Mouse (Mus musculus): ENCODE data around the gene Sec14l5. TPM values are rescaled to one million over a fixed set of nuclear protein-coding genes. Genes with fewer than 3 reads are reported as not detected.

Sec14l5 gene
- polyA plus RNA-seq, 2 experiments = 0.01 TPM; not detected in 1

DNA sequence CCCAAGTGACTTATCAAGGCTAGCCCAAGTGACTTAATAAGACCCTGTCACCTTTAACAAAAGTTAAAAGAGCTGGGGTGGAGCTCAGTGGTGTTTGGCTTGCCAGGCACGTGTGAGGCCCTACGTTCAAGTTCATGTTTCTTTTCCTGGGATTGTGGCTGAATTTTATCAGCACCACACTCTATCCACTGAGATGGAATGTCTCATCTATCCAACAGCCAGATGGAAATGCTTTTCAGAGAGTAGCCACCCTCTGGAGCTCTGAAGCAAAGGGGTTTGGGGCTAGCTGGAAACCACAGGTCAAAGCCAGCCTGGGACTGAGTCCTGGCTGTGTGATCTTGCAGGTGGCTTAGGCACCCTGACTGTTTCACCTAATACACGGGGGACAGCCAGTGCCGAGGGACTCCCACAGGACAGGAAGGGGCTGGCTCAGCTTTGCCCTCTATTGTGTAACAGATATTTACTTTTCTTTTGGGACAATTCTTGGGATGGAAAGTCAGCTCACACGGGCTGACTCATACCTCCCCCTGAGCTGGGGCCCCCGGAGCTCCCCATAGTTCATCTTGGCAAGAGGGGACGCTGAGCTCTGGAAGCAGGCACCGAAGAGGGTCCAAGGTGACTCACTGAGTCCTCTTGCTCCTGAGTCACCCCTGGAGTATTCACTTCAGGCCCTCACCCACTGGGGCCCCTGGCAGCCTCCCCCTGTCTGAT is 11.2 kb upstream of the Sec14l5 start:
- Histone ChIP-seq H3K9ac (replicated peaks) (no peak overlapping the region), H3K4me1 (replicated peaks; ENCODE audit: control insufficient read depth in 2 of 2, insufficient read depth in 2 of 2, low read length in 1 of 2) (peaks cover 0 to 4% of the 10 kb centered on the region in 2 experiments; a peak in 1 of 4 replicates), H3K4me2 (ENCODE audit: low read depth) (no peak overlapping the region), H3K9me3 (ENCODE audit: control insufficient read depth, low read length) (no peaks in the 10 kb centered on the region), H3K36me3 (replicated peaks; ENCODE audit: control insufficient read depth, insufficient read depth, low read depth) (no peaks in the 10 kb centered on the region), H3K4me3 (ENCODE audit: insufficient read depth in 1 of 2, low read depth in 2 of 2, low read length in 2 of 2) (no peak overlapping the region), H3K27ac (no peak overlapping the region), H3K27me3 (ENCODE audit: control insufficient read depth, insufficient read depth, low read length) (peaks cover 25% of the 10 kb centered on the region)
- TF ChIP-seq EP300 (IDR thresholded peaks at IDR 0.05; ENCODE audit: low read depth) = no peak
- TF ChIP-seq CTCF (IDR thresholded peaks at IDR 0.05; ENCODE audit: low read depth) = no peak
- ATAC-seq (ENCODE audit: insufficient read depth) (peak; percentile 12; the same call in 1 of the 2 replicates), DNase-seq (ENCODE audit: low read depth in 3 of 3, low spot score in 3 of 3) (no peak)
- WGBS (ENCODE audit: insufficient replicate concordance) = 48% methylated on average over 8 of the region's 8 CpGs

DNA sequence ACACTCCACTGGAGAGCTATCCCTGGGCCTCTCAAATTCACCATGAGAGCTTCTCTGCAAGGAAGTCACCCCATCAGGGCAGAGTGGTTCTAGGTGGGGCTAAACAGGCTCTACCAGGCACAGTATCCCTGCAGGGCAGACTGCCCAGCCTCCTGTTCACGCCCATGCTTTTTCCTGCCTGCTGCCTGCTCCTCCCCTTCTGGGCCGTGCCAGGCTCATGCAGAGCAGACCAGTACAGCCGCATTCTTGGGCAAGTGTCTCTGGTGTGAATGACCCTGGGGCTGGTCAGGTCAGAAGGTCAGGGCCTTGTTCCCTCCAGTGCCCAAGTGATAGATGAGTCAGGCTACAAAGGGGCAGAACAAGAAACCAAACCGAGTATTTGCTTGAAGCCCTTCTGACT is 10.4 kb upstream of the Sec14l5 start:
- WGBS (ENCODE audit: insufficient replicate concordance) = 29% methylated on average over 4 of the region's 4 CpGs
- no peaks in the 10 kb centered on the region for H3K9me3 ChIP-seq (ENCODE audit: control insufficient read depth, low read length)
- H3K9ac ChIP-seq (replicated peaks) = no peak overlapping the region
- H3K4me3 ChIP-seq (ENCODE audit: insufficient read depth in 1 of 2, low read depth in 2 of 2, low read length in 2 of 2) = no peak overlapping the region
- TF ChIP-seq CTCF (IDR thresholded peaks at IDR 0.05; ENCODE audit: low read depth) (no peak), EP300 (IDR thresholded peaks at IDR 0.05; ENCODE audit: low read depth) (no peak)
- no peak overlapping the region for H3K27ac ChIP-seq
- H3K4me2 ChIP-seq (ENCODE audit: low read depth) = no peak overlapping the region
- no peak for DNase-seq (ENCODE audit: low read depth in 3 of 3, low spot score in 3 of 3)
- no peak for ATAC-seq (ENCODE audit: insufficient read depth)
- peaks cover 0 to 4% of the 10 kb centered on the region in 2 experiments; a peak in 1 of 4 replicates for H3K4me1 ChIP-seq (replicated peaks; ENCODE audit: control insufficient read depth in 2 of 2, insufficient read depth in 2 of 2, low read length in 1 of 2)
- peaks cover 17% of the 10 kb centered on the region for H3K27me3 ChIP-seq (ENCODE audit: control insufficient read depth, insufficient read depth, low read length)
- no peaks in the 10 kb centered on the region for H3K36me3 ChIP-seq (replicated peaks; ENCODE audit: control insufficient read depth, insufficient read depth, low read depth)

DNA sequence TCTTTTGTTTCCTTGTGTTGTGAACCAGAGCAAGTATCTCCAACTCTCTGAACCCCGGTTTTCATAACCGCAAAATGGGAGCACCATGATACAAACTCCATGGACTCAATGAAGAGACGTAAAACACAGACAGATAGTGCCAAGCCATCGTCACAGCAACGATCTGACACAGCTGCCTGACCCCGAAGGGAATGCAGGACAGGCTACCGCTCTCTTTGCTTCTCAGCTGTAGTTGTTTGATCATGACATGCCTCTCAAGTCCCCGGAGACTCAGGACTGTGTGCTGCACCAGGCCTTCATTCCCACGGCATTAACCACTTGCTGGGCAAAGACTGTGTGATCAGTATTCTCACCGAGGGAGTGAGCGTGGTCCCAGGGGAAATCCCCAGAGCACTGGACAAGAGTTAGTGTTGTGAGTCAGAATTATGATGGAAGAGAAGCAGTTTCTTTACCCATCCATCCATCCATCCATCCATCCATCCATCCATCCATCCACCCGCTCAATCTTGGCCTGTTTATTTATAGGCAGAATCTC is 9.8 kb upstream of the Sec14l5 start:
- ATAC-seq (ENCODE audit: insufficient read depth) (no peak), DNase-seq (ENCODE audit: low read depth in 3 of 3, low spot score in 3 of 3) (no peak)
- 67% methylated on average over 12 of the region's 12 CpGs for WGBS (ENCODE audit: insufficient replicate concordance)
- no peak overlapping the region for H3K4me3 ChIP-seq (ENCODE audit: insufficient read depth in 1 of 2, low read depth in 2 of 2, low read length in 2 of 2)
- H3K27me3 ChIP-seq (ENCODE audit: control insufficient read depth, insufficient read depth, low read length) = peaks cover 12% of the 10 kb centered on the region
- H3K9ac ChIP-seq (replicated peaks) = no peak overlapping the region
- no peak overlapping the region for H3K27ac ChIP-seq
- H3K4me2 ChIP-seq (ENCODE audit: low read depth) = no peak overlapping the region
- peaks cover 0 to 4% of the 10 kb centered on the region in 2 experiments; a peak in 1 of 4 replicates for H3K4me1 ChIP-seq (replicated peaks; ENCODE audit: control insufficient read depth in 2 of 2, insufficient read depth in 2 of 2, low read length in 1 of 2)
- H3K36me3 ChIP-seq (replicated peaks; ENCODE audit: control insufficient read depth, insufficient read depth, low read depth) = no peaks in the 10 kb centered on the region
- TF ChIP-seq EP300 (IDR thresholded peaks at IDR 0.05; ENCODE audit: low read depth) = no peak
- TF ChIP-seq CTCF (IDR thresholded peaks at IDR 0.05; ENCODE audit: low read depth) = no peak
- no peaks in the 10 kb centered on the region for H3K9me3 ChIP-seq (ENCODE audit: control insufficient read depth, low read length)

DNA sequence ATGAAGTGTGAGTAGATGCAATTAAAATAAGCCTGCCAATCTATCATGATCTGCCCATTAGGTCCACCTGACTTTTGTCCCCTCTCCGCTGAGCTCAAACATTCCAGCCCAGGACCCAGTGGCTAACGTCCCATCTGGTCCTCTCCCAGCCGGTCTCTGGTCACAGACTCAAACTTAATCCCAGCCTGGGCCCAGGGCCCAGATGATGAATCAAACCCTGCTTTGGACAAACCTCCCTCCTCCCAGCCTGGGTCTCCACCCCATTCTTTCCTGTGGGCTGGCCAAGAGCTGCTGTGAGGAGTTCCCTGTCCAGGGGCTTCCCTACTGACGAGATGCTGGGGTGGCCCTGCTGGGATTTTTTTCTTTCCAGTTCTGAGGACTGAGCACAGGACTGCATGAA is 7.2 kb upstream of the Sec14l5 start:
- no peaks in the 10 kb centered on the region for H3K9me3 ChIP-seq (ENCODE audit: control insufficient read depth, low read length)
- no peak overlapping the region for H3K4me3 ChIP-seq (ENCODE audit: insufficient read depth in 1 of 2, low read depth in 2 of 2, low read length in 2 of 2)
- DNase-seq (ENCODE audit: low read depth in 3 of 3, low spot score in 3 of 3) = no peak
- no peaks in the 10 kb centered on the region for H3K27me3 ChIP-seq (ENCODE audit: control insufficient read depth, insufficient read depth, low read length)
- no peaks in the 10 kb centered on the region for H3K36me3 ChIP-seq (replicated peaks; ENCODE audit: control insufficient read depth, insufficient read depth, low read depth)
- H3K4me1 ChIP-seq (replicated peaks; ENCODE audit: control insufficient read depth in 2 of 2, insufficient read depth in 2 of 2, low read length in 1 of 2) = peaks cover 0 to 4% of the 10 kb centered on the region in 2 experiments; a peak in 1 of 4 replicates
- WGBS (ENCODE audit: insufficient replicate concordance) = 59% methylated on average over 4 of the region's 4 CpGs
- TF ChIP-seq EP300 (IDR thresholded peaks at IDR 0.05; ENCODE audit: low read depth) (no peak), CTCF (IDR thresholded peaks at IDR 0.05; ENCODE audit: low read depth) (no peak)
- no peak overlapping the region for H3K9ac ChIP-seq (replicated peaks)
- no peak overlapping the region for H3K27ac ChIP-seq
- H3K4me2 ChIP-seq (ENCODE audit: low read depth) = no peak overlapping the region
- ATAC-seq (ENCODE audit: insufficient read depth) = no peak

DNA sequence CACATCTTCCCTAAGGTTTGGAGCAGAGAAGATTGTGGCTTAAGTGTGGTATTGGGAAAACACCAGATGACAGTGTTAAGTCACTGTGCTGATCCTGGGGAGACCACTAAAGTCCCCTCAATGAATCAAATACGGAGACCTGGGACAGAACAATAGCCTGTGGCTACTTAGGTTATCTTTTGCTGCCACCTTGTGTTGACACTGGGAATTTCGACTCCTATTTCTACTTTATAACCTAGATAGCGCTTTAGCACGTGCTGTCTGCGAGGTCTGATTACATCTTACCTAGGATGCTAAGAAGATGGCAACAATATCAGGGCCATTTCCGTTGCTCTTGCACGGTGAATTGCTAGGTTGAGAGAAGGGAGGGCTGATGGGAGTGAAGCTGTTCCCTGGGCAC is 1.3 kb upstream of the Sec14l5 start:
- ATAC-seq (ENCODE audit: insufficient read depth) (no peak), DNase-seq (ENCODE audit: low read depth in 3 of 3, low spot score in 3 of 3) (peak; percentile 45 to 58 (median 46))
- Histone ChIP-seq H3K4me3 (ENCODE audit: insufficient read depth in 1 of 2, low read depth in 2 of 2, low read length in 2 of 2) (no peak overlapping the region), H3K36me3 (replicated peaks; ENCODE audit: control insufficient read depth, insufficient read depth, low read depth) (no peaks in the 10 kb centered on the region), H3K27ac (no peak overlapping the region), H3K9me3 (ENCODE audit: control insufficient read depth, low read length) (no peaks in the 10 kb centered on the region), H3K4me2 (ENCODE audit: low read depth) (no peak overlapping the region), H3K4me1 (replicated peaks; ENCODE audit: control insufficient read depth in 2 of 2, insufficient read depth in 2 of 2, low read length in 1 of 2) (peaks cover 0 to 3% of the 10 kb centered on the region in 2 experiments; a peak in 1 of 4 replicates), H3K27me3 (ENCODE audit: control insufficient read depth, insufficient read depth, low read length) (no peaks in the 10 kb centered on the region), H3K9ac (replicated peaks) (no peak overlapping the region)
- peak; percentile 65 for TF ChIP-seq CTCF (IDR thresholded peaks at IDR 0.05; ENCODE audit: low read depth)
- no peak for TF ChIP-seq EP300 (IDR thresholded peaks at IDR 0.05; ENCODE audit: low read depth)
- 0% methylated on average over 7 of the region's 7 CpGs for WGBS (ENCODE audit: insufficient replicate concordance)

All from liver, embryonic 14.5 days (tissue).